ENCODE assay signal across 10 mouse cellular contexts in genomic region chr4:33466970-33467399, GRCm38 (mm10).
DNase-seq lines count a peak whose midpoint lies in the region; ATAC-seq lines count a peak whose summit lies in the region.
"Had no signal": no experiment of that assay in that cellular context is flagged by ENCODE, and none has a peak within 500 bp of the region (broad histone marks: within the 10 kb centered on the region; RNA-seq: fewer than 3 reads in every experiment).

No protein-coding gene starts in this region.

- DNase-seq in 3134 (ENCODE audit: extremely low read depth, insufficient read length, low spot score) (peak; percentile 32), 3T3-L1 (ENCODE audit: low read depth, low spot score) (peak; percentile 77)
- peak; percentile 18 to 33 for DNase-seq in adrenal gland, postnatal 36 days
- no peak for DNase-seq in liver, embryonic 11.5 days (ENCODE audit: low spot score)
- no peak for DNase-seq in urinary bladder, adult 2 months (ENCODE audit: low spot score)
- no peak for DNase-seq in kidney, adult 9 months
- no peak for DNase-seq in thymus, postnatal 25 days
- no peak for DNase-seq in urinary bladder, postnatal 10 days (ENCODE audit: low spot score)
- DNase-seq: forebrain, postnatal 0 days had no signal

- H3K27me3 ChIP-seq in liver, embryonic 11.5 days (replicated peaks; ENCODE audit: control insufficient read depth, insufficient read depth, low read length), result no peaks in the 10 kb centered on the region

- 14% methylated on average over 2 of the region's 2 CpGs for WGBS in liver, embryonic 11.5 days

- H3K4me1 ChIP-seq in liver, embryonic 11.5 days (replicated peaks; ENCODE audit: control insufficient read depth, insufficient read depth, low read length), result peaks cover 14% of the 10 kb centered on the region

- ATAC-seq in liver, embryonic 11.5 days (replicated peaks; ENCODE audit: low FRiP score), result peak; percentile 96
- ATAC-seq: forebrain, postnatal 0 days; hindbrain, embryonic 16.5 days had no signal

- no peak overlapping the region for H3K4me3 ChIP-seq in liver, embryonic 11.5 days (ENCODE audit: low read depth, low read length)

- no peaks in the 10 kb centered on the region for H3K36me3 ChIP-seq in liver, embryonic 11.5 days (ENCODE audit: control insufficient read depth, insufficient read depth, low read length)

- H3K9ac ChIP-seq in liver, embryonic 11.5 days (ENCODE audit: low read depth, low read length), result no peak overlapping the region
- H3K9ac ChIP-seq: forebrain, postnatal 0 days had no signal

- peak overlapping the region; percentile 90 for H3K27ac ChIP-seq in liver, embryonic 11.5 days (ENCODE audit: low read depth, low read length)

- no peaks in the 10 kb centered on the region for H3K9me3 ChIP-seq in liver, embryonic 11.5 days (ENCODE audit: control insufficient read depth, low read length)

- H3K4me2 ChIP-seq in liver, embryonic 11.5 days, result 0 out of 2 replicates have a peak overlapping the region, but pooled peaks have one; percentile 16

Comparison
In these comparisons a context has a peak if more than half of its experiments do, and no peak if none do; other contexts are left out.
1. DNase-seq: peak in 3134 (single experiment), 3T3-L1 (single experiment) and adrenal gland, postnatal 36 days (2 of 2); none in liver, embryonic 11.5 days (single experiment), urinary bladder, adult 2 months (single experiment), kidney, adult 9 months (single experiment), thymus, postnatal 25 days (single experiment) and urinary bladder, postnatal 10 days (single experiment).